Mouse (Mus musculus): ENCODE results near the gene Akap2.

DNA sequence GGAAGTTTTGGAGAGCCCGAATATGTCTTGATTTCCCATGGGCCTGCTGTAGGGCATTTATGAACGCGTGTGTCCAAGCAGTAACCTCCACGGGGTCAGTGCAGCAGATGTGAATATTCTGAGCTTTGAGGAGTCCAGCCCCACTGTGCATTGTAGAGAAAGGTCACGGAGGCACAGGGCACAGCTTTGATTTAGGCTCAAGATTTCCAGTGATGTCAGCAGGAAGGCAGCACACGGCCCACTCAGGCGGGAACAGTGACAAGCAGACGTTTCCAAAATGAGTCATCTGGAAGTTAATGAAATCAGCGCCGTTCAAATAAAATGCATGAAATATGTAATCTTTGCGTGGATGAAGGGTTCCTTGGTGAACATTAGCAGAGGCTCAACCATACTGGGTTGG lies 40.5 kb downstream of the Akap2 start:
- no peak for TF ChIP-seq POLR2A (IDR thresholded peaks at IDR 0.05; ENCODE audit: extremely low read depth, insufficient read depth, low read length)
- TF ChIP-seq CTCF (IDR thresholded peaks at IDR 0.05; ENCODE audit: extremely low read depth, insufficient read depth, low read length), result no peak

Measured in cortical plate, adult 2 months (tissue).